Mouse (Mus musculus) right cerebral cortex, postnatal 25 days (tissue): ENCODE measurements at regions not wholly inside any gene's neighbourhood (a gene's known extent, or its start where the extent isn't known, plus 50 kb on each side); places are given as distances from the start of the nearest gene placed in this dataset.

Experiments used
- DNase-seq: peaks from one replicate; pipeline ENCODE4 v3.0.0; 2022

DNA sequence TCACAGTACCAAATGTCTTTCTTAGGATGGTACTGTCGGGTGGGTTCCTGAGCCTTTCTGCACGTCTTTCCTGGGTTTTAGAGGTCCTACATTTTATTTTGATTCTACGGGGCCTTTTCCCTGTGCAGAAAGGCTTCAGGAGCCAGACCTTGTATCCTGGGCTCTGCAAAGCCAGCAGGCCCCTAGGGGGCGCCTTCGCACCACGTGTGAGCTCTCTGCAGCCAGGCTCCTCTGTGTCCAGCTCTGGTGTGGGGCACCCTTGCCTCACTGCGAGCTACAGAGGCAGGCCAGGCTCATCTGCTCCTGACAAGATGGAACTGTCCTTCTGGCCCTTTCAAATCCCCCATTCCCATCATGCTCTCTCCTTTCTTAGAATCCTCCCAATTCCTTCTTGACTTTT, 53.3 kb upstream of the Usp3 start:
- peak; percentile 80 for DNase-seq

DNA sequence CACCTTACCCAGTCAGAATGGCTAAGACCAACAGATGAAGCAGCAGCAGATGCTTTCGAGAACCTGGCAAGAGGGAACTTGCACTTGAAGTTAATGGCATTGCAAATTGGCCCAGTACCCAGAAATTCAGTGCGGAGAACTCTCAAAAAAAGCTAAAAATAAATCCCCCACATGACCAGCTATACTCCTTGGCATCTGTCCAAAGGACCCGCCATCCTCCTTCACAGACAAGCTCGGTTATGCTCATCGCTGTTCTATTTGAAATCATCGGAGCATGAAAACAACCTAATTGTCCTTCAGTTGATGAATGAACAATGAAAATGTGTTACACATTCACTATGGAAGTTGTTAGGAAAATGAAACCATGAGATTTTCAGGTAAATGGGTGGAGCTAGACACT, 58.4 kb upstream of the Usp3 start:
- no peak for DNase-seq

DNA sequence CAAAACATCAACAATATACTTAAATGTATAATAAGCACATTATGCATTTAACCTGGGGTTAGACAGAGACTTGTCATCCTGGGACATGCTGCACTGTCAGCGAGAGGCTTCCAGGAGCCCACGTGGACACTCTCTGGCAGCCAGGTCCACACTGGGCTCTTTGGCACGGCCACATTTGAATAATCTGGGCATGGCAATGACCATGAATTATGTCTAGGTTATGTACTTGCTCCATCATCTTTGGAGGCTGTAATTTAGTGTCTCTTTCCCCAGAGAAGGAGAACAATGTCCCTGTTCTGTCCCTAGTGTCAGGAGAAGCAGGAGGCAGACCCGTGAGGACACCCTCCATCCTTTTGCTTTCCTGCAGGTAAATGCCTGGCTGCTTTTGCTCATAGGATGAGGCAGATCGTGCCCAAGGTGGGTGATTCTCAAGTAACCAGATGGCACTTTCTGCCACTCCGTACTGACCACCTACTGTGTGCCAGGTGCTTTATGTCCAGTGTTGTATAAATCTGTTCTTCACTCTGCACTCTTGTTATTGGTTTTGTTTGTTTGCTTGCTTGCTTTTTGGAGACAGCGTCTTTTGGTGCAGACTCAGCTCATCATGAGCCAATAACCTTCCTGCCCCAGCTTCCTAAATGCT, 56.2 kb upstream of the Car12 start:
- no peak for DNase-seq

DNA sequence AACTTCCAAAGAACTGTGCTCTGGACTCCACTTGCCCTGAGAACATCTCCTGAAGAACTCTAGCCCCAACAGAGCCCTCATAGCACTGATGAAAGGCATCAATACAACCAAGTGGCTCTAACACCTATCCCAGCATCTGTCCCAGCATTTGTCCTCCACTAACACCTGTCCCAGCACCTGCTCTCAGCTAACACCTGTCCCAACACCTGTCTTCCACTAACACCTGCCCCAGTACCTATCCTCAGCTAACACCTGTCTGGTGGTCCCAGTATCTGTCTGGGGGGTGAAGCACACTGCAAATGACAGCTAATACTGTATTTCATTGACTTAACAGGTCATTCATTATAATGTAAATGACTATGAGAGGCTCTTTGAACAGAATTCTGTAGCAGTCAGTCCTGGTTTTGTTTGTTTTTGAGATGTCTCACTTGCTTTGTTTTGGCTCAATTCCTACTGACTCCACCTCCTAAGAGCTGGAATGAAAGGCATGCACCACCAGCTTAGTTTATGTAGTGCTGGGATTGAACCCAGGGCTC, 54.7 kb upstream of the Car12 start:
- DNase-seq = no peak

DNA sequence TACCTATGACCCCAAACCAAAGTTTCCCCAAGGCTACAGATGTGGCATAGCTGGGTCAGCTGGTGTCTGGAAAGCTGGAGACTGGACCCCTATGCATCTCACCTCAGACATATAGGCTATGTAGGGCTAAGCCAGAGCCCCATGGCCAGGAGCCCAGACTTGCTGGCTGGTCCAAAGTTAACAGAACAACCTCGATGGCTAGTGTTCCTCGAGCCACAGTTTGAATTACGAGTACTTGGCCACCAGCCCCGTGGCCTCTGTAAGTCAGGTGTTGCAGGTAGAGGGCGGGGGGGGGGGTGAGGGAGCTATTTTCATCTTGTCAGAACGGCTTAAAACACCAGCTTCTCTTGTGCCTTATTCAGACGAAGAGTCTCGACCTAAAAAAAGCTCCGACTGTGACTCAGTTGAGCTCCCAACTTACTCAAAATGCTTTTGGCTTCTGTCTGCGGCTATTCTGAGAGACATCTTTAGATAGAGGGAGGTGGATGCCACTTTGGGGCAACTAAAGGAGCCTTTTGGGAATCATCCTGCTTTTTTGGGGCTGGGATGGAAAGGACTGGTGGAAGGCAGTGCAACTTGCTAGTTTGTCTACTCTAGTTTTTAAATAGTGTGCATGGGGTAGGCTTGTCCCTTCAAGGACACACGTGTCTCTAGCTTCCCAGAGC, 53.6 kb upstream of the Car12 start:
- peak; percentile 31 for DNase-seq

DNA sequence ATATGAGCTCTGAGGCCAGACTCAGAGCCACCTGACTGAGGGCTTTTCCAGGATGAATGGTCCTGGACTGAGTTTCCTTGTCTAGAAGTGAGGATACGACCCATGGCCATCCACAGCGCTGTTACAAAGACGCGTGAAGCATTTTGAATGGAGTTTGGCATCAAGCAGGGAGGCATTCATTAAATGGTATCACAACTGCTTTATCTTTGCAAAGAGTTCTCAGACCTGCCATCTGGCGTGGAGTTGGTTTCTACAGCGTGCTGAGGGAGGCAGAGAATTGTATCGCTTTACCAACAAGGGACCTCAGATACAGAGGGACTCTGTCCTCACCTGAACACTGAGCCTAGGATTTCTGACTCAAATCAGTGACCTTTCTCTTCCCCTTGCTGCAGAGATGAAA, 51.9 kb upstream of the Car12 start:
- no peak for DNase-seq

DNA sequence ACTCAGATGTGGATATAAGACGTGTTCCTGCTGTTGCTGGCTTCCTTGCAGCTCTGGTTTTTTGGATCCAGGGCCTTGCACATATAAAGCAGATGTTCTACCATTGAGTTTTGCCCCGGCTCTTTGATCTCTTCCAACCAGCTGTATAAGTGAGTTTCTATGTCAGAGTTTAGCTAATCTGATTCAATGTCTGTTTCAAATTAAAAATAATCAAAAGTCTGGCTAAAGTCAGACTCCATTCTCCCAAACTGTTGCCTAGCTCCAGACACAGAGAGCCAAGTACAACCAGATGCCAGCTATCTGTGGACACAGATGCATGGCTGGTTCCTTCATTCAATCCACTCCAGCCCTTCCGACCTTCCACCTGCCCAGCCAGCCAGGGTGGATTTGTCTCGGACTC, 51.0 kb upstream of the Car12 start:
- no peak for DNase-seq
